Mouse (Mus musculus) stomach, embryonic 14.5 days (tissue): ENCODE measurements around the gene Erf. TPM values are rescaled to one million over a fixed set of nuclear protein-coding genes. Genes with fewer than 3 reads are reported as not detected.

Experiments used
- ATAC-seq: fragments of 200-750 bp; cut with Nextera tagmentation; 2 replicates; pipeline ENCODE4 v1.8.0; 2017; ENCODE audit warnings: low read depth, moderate TSS enrichment; ENCODE audit not compliant: insufficient number of reproducible peaks, insufficient read depth, low FRiP score
- H3K27ac ChIP-seq: fragments of 300-500 bp; sonication (generic); 2 replicates; pipeline ENCODE4 v1.5.1; 2014; ENCODE audit warnings: mild to moderate bottlenecking, low read length, moderate library complexity, mixed read lengths
- H3K27me3 ChIP-seq: fragments of 300-500 bp; sonication (generic); 2 replicates; pipeline ENCODE4 v1.6.1; 2014; ENCODE audit warnings: low read length, control low read depth, mixed read lengths; ENCODE audit not compliant: control insufficient read depth, insufficient read depth
- H3K36me3 ChIP-seq: fragments of 300-500 bp; sonication (generic); 2 replicates; pipeline ENCODE4 v1.6.1; 2014; ENCODE audit warnings: mild to moderate bottlenecking, control low read depth, low read length, moderate library complexity, mixed read lengths; ENCODE audit not compliant: control insufficient read depth, insufficient read depth
- H3K4me1 ChIP-seq: fragments of 300-500 bp; sonication (generic); 2 replicates; pipeline ENCODE4 v1.6.1; 2014; ENCODE audit warnings: low read length, control low read depth, mixed read lengths; ENCODE audit not compliant: control insufficient read depth, insufficient read depth
- H3K4me2 ChIP-seq: fragments of 300-500 bp; sonication (generic); replicated peaks from 2 replicates; pipeline ENCODE4 v1.6.1; 2014; ENCODE audit warnings: low read depth, low read length, control low read depth
- H3K4me3 ChIP-seq: fragments of 300-500 bp; sonication (generic); 2 replicates; pipeline ENCODE4 v1.5.1; 2014; ENCODE audit warnings: low read depth, low read length, control low read depth
- H3K9ac ChIP-seq: fragments of 300-500 bp; sonication (generic); replicated peaks from 2 replicates; pipeline ENCODE4 v1.6.1; 2014; ENCODE audit warnings: low read depth, mild to moderate bottlenecking, control low read depth, low read length, moderate library complexity, mixed read lengths
- H3K9me3 ChIP-seq: fragments of 300-500 bp; sonication (generic); 2 replicates; pipeline ENCODE4 v1.6.1; 2016; ENCODE audit warnings: low read depth, low read length, control low read depth; ENCODE audit not compliant: control insufficient read depth
- WGBS: fragments of 180-500 bp; shearing (Covaris S2); extraction: QIAGEN DNeasy Blood & Tissue Kit; methylation state at CpG from one replicate; pipeline ENCODE4 v1.1.7; 2014; 5-methylcytosine and 5-hydroxymethylcytosine counted together
- polyA plus RNA-seq: library from polyadenylated mRNA; unstranded; fragments of >200 nt; fragmentation: Nextera tagmentation; extraction: Ambion mirVana; gene quantifications from 2 replicates; pipeline ENCODE4 v1.2.1, GENCODE M21; 2014

Erf gene
- polyA plus RNA-seq, 1 experiment from 2014 or later, result 27.7 TPM

- WGBS, result 86% methylated on average over 38 of the region's 38 CpGs
- ATAC-seq, result no peak
Observed at GRCm38 (mm10) chr7:25272445-25273258, 22.1 kb upstream of the Erf start.

GRCm38 (mm10) chr7:25271651-25272444, 21.3 kb upstream of the Erf start:
- Histone ChIP-seq H3K27me3 (no peaks in the 10 kb centered on the region), H3K4me3 (no peak overlapping the region), H3K36me3 (peaks cover 17% of the 10 kb centered on the region), H3K4me1 (peaks cover 30% of the 10 kb centered on the region), H3K9me3 (no peaks in the 10 kb centered on the region), H3K27ac (no peak overlapping the region), H3K9ac (no peak overlapping the region), H3K4me2 (no peak overlapping the region)
- no peak for ATAC-seq
- WGBS, result 87% methylated on average over 30 of the region's 30 CpGs

More at GRCm38 (mm10) chr7:25272445-25273258, 22.1 kb upstream of the Erf start:
- no peak overlapping the region for H3K9ac ChIP-seq
- no peak overlapping the region for H3K27ac ChIP-seq
- H3K4me3 ChIP-seq, result no peak overlapping the region
- H3K36me3 ChIP-seq, result peaks cover 17% of the 10 kb centered on the region
- no peaks in the 10 kb centered on the region for H3K9me3 ChIP-seq
- no peak overlapping the region for H3K4me2 ChIP-seq
- peaks cover 37% of the 10 kb centered on the region for H3K4me1 ChIP-seq
- H3K27me3 ChIP-seq, result no peaks in the 10 kb centered on the region

- H3K36me3 ChIP-seq, result peaks cover 17% of the 10 kb centered on the region
- no peak overlapping the region for H3K4me2 ChIP-seq
- H3K9me3 ChIP-seq, result no peaks in the 10 kb centered on the region
- no peak overlapping the region for H3K4me3 ChIP-seq
- H3K4me1 ChIP-seq, result peaks cover 23% of the 10 kb centered on the region
- no peak for ATAC-seq
- WGBS, result 90% methylated on average over 35 of the region's 35 CpGs
- H3K27ac ChIP-seq, result no peak overlapping the region
- no peaks in the 10 kb centered on the region for H3K27me3 ChIP-seq
- no peak overlapping the region for H3K9ac ChIP-seq
Observed at GRCm38 (mm10) chr7:25270652-25271633, 20.4 kb upstream of the Erf start.

GRCm38 (mm10) chr7:25269545-25270271, 19.1 kb upstream of the Erf start:
- peaks cover 17% of the 10 kb centered on the region for H3K36me3 ChIP-seq
- ATAC-seq, result no peak
- no peaks in the 10 kb centered on the region for H3K27me3 ChIP-seq
- H3K9ac ChIP-seq, result no peak overlapping the region
- no peaks in the 10 kb centered on the region for H3K9me3 ChIP-seq
- peaks cover 12% of the 10 kb centered on the region for H3K4me1 ChIP-seq
- 0 out of 2 replicates have a peak overlapping the region, but pooled peaks have one; percentile 81 for H3K4me3 ChIP-seq
- peak overlapping the region; percentile 75 for H3K4me2 ChIP-seq
- H3K27ac ChIP-seq, result no peak overlapping the region; the same call in 1 of the 2 replicates
- 82% methylated on average over 8 of the region's 8 CpGs for WGBS

GRCm38 (mm10) chr7:25269029-25269428, 18.5 kb upstream of the Erf start:
- Histone ChIP-seq H3K27ac (peak overlapping the region; percentile 39; the same call in 1 of the 2 replicates), H3K4me2 (peak overlapping the region; percentile 75), H3K27me3 (no peaks in the 10 kb centered on the region), H3K36me3 (peaks cover 17% of the 10 kb centered on the region), H3K9me3 (no peaks in the 10 kb centered on the region), H3K9ac (peak overlapping the region; percentile 69), H3K4me1 (peaks cover 12% of the 10 kb centered on the region), H3K4me3 (peak overlapping the region; percentile 81)
- ATAC-seq, result no peak
- WGBS, result 35% methylated on average over 4 of the region's 4 CpGs

GRCm38 (mm10) chr7:25268588-25268987, 18.0 kb upstream of the Erf start:
- Histone ChIP-seq H3K4me2 (peak overlapping the region; percentile 75), H3K9me3 (no peaks in the 10 kb centered on the region), H3K4me3 (peak overlapping the region; percentile 81), H3K27me3 (no peaks in the 10 kb centered on the region), H3K36me3 (peaks cover 16% of the 10 kb centered on the region), H3K4me1 (peaks cover 12% of the 10 kb centered on the region), H3K9ac (peak overlapping the region; percentile 69), H3K27ac (peak overlapping the region; percentile 74; the same call in 1 of the 2 replicates)
- WGBS, result 3% methylated on average over 7 of the region's 7 CpGs
- ATAC-seq, result no peak

GRCm38 (mm10) chr7:25267751-25268463, 17.3 kb upstream of the Erf start:
- peak overlapping the region; percentile 86 for H3K27ac ChIP-seq
- ATAC-seq, result peak; percentile 94
- no peaks in the 10 kb centered on the region for H3K27me3 ChIP-seq
- H3K4me3 ChIP-seq, result peak overlapping the region; percentile 81
- WGBS, result under 1% methylated on average over 33 of the region's 33 CpGs
- H3K9ac ChIP-seq, result peak overlapping the region; percentile 69
- H3K4me2 ChIP-seq, result peak overlapping the region; percentile 75
- H3K36me3 ChIP-seq, result peaks cover 12% of the 10 kb centered on the region
- H3K9me3 ChIP-seq, result no peaks in the 10 kb centered on the region
- peaks cover 12% of the 10 kb centered on the region for H3K4me1 ChIP-seq
